Mouse (Mus musculus): ENCODE data around the gene Pmis2.

Pmis2 gene

DNA sequence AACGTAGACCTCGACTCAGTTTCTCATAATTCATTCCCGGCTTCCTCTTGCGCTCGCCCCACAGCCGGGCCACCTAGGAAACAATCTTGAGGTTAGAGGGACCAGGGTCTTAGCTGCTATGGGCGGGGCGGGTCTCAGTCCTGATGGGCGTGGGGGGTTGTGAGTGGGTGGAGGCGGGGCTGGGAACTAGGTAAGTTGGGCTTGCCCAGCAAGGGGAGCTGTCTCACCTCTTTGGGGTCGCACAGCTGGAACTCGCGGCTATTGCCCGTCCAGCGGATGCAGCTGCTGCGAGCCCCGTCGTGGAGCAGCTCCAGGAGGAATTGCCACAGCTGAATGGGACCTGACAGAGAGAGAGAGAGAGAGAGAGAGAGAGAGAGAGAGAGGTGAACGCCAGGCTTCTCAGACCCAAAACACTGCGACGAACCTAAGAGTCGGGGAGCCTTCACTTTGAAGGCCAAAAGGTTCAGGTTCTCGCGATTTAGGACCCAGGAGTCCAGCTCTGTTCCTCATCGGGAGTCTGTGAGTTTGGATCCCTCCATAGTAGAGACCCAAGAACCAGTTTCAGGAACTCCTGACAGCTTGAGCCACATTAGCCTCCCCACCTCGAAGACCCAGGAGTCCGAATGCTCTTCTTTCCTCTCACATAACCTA lies 37.5 kb downstream of the Pmis2 start:
- DNase-seq, result no peak

DNA sequence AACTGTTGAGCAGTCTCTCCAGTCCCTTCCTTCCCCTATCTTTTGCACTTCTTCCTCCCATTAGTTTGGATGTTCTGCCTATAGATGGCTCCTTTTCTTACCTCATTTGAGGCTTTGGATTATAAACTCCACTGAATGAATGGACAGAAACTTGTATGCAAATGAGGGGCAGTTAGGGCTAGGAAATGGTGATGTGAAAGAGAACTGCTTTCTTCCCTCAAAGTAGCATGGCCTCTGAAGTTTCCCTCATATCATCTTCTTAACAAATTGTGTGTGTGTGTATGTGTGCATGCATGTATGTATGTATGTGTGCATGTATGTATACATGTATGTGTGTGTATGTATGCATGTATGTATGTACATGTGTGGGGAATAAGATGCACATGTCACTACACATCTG lies 42.4 kb downstream of the Pmis2 start:
- no peak for DNase-seq

DNA sequence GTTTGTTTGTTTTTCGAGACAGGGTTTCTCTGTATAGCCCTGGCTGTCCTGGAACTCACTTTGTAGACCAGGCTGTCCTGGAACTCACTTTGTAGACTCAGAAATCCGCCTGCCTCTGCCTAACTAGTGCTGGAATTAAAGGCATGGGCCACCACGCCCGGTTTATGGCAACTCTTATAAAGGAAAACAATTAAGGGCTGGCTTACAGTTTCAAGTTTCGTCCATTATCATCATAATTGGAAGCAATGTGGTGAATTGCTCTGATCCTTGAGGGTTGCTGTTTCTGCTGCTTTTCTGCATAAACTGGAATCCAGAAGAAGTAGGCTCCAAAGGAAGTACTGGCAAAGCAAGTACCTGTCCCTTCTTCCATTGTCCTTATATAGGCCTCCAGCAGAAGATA lies 44.8 kb downstream of the Pmis2 start:
- no peak for DNase-seq

DNA sequence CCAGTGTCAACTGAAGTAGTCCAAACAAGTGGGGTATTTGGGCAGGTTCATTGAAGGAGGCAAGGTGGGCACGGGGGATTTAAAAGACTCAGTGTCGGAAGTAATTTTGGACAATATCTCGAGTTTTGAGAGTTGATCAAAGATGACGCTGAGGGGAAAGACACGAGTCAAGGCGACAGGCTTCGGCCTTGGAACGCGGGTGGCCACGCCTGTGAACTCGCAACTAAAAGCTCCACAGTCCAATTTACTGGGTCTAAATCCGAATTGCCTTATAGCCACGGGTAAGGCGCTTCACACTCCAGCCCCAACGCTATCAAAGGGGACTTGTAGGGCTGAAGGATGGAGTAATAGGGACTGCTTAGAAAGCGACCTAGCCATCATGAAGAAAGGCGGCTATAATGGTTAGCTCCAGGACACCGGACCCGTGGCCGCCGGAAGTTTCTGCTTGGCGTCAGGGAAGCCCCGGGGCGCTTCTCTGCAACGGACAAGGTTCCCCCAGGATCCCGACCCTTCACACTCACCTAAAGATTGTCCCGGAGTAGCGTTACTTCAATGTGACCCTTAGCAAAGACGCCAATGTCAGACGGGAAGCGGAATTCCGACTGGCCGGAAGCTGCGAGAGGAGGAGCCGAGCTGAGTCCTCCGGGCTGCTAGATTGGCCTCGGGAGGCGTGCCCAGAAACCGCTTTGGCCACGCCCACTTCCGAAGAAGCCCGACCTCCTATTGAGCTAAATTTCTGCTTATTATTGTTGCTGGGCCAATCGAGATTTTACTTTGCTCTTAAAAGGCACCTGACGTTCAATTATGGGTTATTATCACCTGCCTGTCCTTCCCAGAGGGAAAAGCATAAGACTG lies 45.6 kb downstream of the Pmis2 start, which contains the start of gene Cox6b1:
Gene Cox6b1, minus strand, starts transcription at position 622 of the 855 bp plus-strand sequence.
- peak; percentile 94 for DNase-seq
